Mouse (Mus musculus): ENCODE data around the gene Dpp9. TPM values are rescaled to one million over a fixed set of nuclear protein-coding genes. Genes with fewer than 3 reads are reported as not detected.
A peak's percentile ranks its signal among the peaks of the same experiment; 100 is the strongest.

Dpp9 gene
- polyA plus RNA-seq, 1 experiment from 2014 or later, result 35.1 TPM

GRCm38 (mm10) chr17:56171881-56172280 is 46.8 kb downstream of the Dpp9 start:
- Histone ChIP-seq H3K4me2 (replicated peaks) (no peak overlapping the region), H3K9ac (no peak overlapping the region), H3K36me3 (peaks cover 26% of the 10 kb centered on the region), H3K4me3 (no peak overlapping the region), H3K4me1 (peaks cover 15% of the 10 kb centered on the region), H3K27me3 (replicated peaks) (no peaks in the 10 kb centered on the region), H3K27ac (no peak overlapping the region), H3K9me3 (no peaks in the 10 kb centered on the region)
- WGBS, result 93% methylated on average over 17 of the region's 17 CpGs
- no peak for ATAC-seq (ENCODE audit: low FRiP score, low read depth)

DNA sequence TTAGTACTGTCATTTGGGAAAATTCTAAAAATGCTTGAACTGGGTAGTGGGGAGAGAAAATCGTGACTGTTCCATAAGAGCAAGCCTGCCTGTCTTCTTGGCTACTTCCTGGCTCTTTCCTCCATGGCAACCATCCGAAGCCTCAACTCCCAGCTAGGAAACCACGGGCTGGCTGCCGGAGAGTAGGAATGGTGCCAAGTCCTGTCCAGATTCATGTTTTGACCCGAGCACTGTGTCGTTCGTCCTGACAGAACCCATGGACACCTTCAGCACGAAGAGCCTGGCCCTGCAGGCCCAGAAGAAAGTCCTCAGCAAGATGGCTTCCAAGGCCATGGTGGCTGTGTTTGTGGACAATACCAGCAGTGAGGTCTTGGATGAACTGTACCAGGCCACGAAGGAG is 47.2 kb downstream of the Dpp9 start:
- no peak overlapping the region for H3K27ac ChIP-seq
- H3K9me3 ChIP-seq, result no peaks in the 10 kb centered on the region
- H3K4me2 ChIP-seq (replicated peaks), result no peak overlapping the region
- ATAC-seq (ENCODE audit: low FRiP score, low read depth), result no peak
- peaks cover 21% of the 10 kb centered on the region; the same call in 1 of the 2 replicates for H3K36me3 ChIP-seq
- 83% methylated on average over 9 of the region's 9 CpGs for WGBS
- H3K4me3 ChIP-seq, result no peak overlapping the region
- peaks cover 15% of the 10 kb centered on the region for H3K4me1 ChIP-seq
- no peak overlapping the region for H3K9ac ChIP-seq
- no peaks in the 10 kb centered on the region for H3K27me3 ChIP-seq (replicated peaks)

DNA sequence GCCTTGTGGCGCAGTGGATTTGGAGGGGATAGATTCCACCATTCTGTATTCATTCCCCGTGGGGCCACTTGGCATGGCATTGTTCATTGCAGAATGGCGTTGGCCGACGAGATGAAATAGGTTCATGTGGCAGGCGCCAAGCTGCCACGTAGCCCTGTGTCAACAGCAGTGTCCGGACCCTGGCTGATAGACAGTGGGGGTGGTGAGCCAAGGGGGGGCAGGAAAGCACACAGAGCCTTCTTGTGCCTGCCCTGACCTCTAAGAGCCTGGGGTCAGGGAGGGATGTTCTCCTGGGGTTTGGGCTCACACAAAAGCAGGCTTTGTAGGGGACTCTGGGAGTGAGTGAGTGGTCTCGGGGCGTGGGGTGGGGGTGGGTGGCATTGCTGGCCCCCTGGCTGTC is 48.1 kb downstream of the Dpp9 start:
- 0 out of 2 replicates have a peak, but pooled peaks have one; percentile 8 for ATAC-seq (ENCODE audit: low FRiP score, low read depth)
- Histone ChIP-seq H3K4me3 (no peak overlapping the region), H3K4me2 (replicated peaks) (0 out of 2 replicates have a peak overlapping the region, but pooled peaks have one; percentile 8), H3K9me3 (no peaks in the 10 kb centered on the region), H3K27ac (no peak overlapping the region), H3K27me3 (replicated peaks) (no peaks in the 10 kb centered on the region), H3K36me3 (peaks cover 15% of the 10 kb centered on the region; the same call in 1 of the 2 replicates), H3K9ac (peak overlapping the region; percentile 33; the same call in 1 of the 2 replicates), H3K4me1 (peaks cover 19% of the 10 kb centered on the region)
- WGBS, result 25% methylated on average over 10 of the region's 10 CpGs

DNA sequence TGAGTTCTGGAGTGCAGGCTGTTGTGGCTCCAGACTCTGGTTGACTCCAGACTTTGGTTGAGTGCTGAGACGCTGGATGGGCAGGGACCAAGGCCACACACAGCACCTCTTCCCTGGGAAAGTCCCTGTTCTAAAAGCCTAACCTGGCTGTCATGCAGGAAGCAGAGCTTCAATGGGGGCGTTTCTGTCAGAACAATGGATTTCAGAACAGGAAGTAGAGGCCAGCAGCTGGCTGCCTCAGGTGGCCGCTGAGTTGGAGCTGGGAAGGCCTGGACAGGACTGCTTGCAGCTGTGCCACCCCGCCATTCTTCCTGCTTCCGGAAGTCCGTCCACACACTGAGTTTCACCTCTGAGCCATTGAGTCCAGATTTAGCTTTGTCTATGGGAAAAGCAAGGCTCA is 48.9 kb downstream of the Dpp9 start:
- H3K4me2 ChIP-seq (replicated peaks), result no peak overlapping the region
- H3K36me3 ChIP-seq, result peaks cover 9% of the 10 kb centered on the region; the same call in 1 of the 2 replicates
- H3K4me1 ChIP-seq, result peaks cover 23% of the 10 kb centered on the region
- no peak for ATAC-seq (ENCODE audit: low FRiP score, low read depth)
- 66% methylated on average over 6 of the region's 6 CpGs for WGBS
- no peak overlapping the region for H3K4me3 ChIP-seq
- no peak overlapping the region for H3K9ac ChIP-seq
- H3K9me3 ChIP-seq, result no peaks in the 10 kb centered on the region
- no peaks in the 10 kb centered on the region for H3K27me3 ChIP-seq (replicated peaks)
- H3K27ac ChIP-seq, result no peak overlapping the region

GRCm38 (mm10) chr17:56165671-56166070 is 53.0 kb downstream of the Dpp9 start:
- Histone ChIP-seq H3K4me1 (peaks cover 35% of the 10 kb centered on the region), H3K4me2 (replicated peaks) (peak overlapping the region; percentile 30; the same call in 1 of the 2 replicates), H3K27me3 (replicated peaks) (no peaks in the 10 kb centered on the region), H3K27ac (no peak overlapping the region), H3K4me3 (no peak overlapping the region), H3K36me3 (no peaks in the 10 kb centered on the region), H3K9me3 (no peaks in the 10 kb centered on the region), H3K9ac (0 out of 2 replicates have a peak overlapping the region, but pooled peaks have one; percentile 35)
- ATAC-seq (ENCODE audit: low FRiP score, low read depth), result no peak
- 31% methylated on average over 11 of the region's 11 CpGs for WGBS

DNA sequence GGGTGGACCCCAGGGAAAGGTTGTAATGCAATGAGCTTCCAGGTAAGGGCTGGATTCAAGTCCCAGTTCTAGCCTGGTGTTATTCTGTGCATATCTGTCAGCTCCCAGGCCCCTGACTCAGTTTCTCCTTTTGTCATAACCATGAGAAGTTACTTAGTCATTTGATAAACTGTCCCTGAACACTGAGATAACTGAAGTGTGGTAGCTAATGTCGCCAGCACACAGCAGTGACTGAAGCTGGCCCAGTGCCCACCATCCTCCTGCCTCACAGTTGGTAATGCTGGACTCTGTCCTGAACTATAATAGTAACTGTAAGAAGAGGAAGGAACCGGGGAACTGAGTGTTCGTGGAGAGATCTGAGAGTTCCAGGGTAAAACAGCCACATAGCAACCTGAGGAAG is 54.2 kb downstream of the Dpp9 start:
- no peaks in the 10 kb centered on the region for H3K9me3 ChIP-seq
- H3K9ac ChIP-seq, result no peak overlapping the region
- H3K4me3 ChIP-seq, result no peak overlapping the region
- H3K27me3 ChIP-seq (replicated peaks), result no peaks in the 10 kb centered on the region
- peaks cover 23% of the 10 kb centered on the region for H3K4me1 ChIP-seq
- no peak for ATAC-seq (ENCODE audit: low FRiP score, low read depth)
- H3K4me2 ChIP-seq (replicated peaks), result no peak overlapping the region
- H3K36me3 ChIP-seq, result no peaks in the 10 kb centered on the region
- no peak overlapping the region for H3K27ac ChIP-seq
- WGBS, result 83% methylated on average over 3 of the region's 3 CpGs

GRCm38 (mm10) chr17:56163523-56164102 is 55.1 kb downstream of the Dpp9 start:
- H3K4me3 ChIP-seq, result no peak overlapping the region
- ATAC-seq (ENCODE audit: low FRiP score, low read depth), result no peak
- H3K9me3 ChIP-seq, result no peaks in the 10 kb centered on the region
- H3K27me3 ChIP-seq (replicated peaks), result peaks cover 6% of the 10 kb centered on the region; the same call in 1 of the 2 replicates
- 80% methylated on average over 6 of the region's 6 CpGs for WGBS
- no peak overlapping the region for H3K27ac ChIP-seq
- H3K4me1 ChIP-seq, result peaks cover 23% of the 10 kb centered on the region
- peak overlapping the region; percentile 69 for H3K4me2 ChIP-seq (replicated peaks)
- H3K9ac ChIP-seq, result no peak overlapping the region
- no peaks in the 10 kb centered on the region for H3K36me3 ChIP-seq

- WGBS, result 2% methylated on average over 30 of the region's 30 CpGs
- Histone ChIP-seq H3K9ac (peak within 1 kb of the TSS; percentile 41), H3K27ac (no peak within 1 kb of the TSS), H3K4me2 (replicated peaks) (peak within 1 kb of the TSS; percentile 69), H3K4me3 (peak within 1 kb of the TSS; percentile 39), H3K9me3 (no peaks in the 10 kb centered on the region), H3K27me3 (replicated peaks) (peaks cover 18% of the 10 kb centered on the region), H3K36me3 (no peaks in the 10 kb centered on the region), H3K4me1 (peaks cover 23% of the 10 kb centered on the region)
- peak; percentile 95 for ATAC-seq (ENCODE audit: low FRiP score, low read depth)
Observed at GRCm38 (mm10) chr17:56162231-56162774, 56.4 kb downstream of the Dpp9 start, which contains the start of gene Tnfaip8l1. TSS of gene Tnfaip8l1 (plus strand) at chr17:56162477.

DNA sequence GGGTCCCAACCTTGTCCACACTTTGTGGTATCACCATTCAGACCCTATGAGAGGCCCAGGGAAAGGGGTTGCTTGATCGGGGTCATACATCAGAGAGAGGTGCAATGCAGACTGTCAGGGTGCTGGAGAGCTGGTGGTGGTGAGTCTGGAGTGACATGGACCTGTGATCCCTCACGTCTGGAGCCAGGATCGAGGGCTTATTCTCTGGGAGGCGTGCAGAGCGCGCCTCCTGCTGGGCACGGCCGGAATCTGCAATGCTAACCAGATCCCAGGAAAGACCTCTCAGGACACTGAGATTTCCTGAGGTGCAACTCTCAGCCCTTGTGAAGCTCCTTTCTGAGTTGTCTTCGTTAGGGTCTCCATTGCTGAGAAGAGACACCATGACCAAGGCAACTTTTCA is 59.0 kb downstream of the Dpp9 start:
- H3K9me3 ChIP-seq, result no peaks in the 10 kb centered on the region
- no peak overlapping the region for H3K27ac ChIP-seq
- no peak for ATAC-seq (ENCODE audit: low FRiP score, low read depth)
- 4% methylated on average over 9 of the region's 9 CpGs for WGBS
- no peak overlapping the region for H3K4me2 ChIP-seq (replicated peaks)
- H3K9ac ChIP-seq, result 0 out of 2 replicates have a peak overlapping the region, but pooled peaks have one; percentile 13
- H3K4me1 ChIP-seq, result peaks cover 16% of the 10 kb centered on the region
- H3K27me3 ChIP-seq (replicated peaks), result peaks cover 31% of the 10 kb centered on the region
- no peak overlapping the region for H3K4me3 ChIP-seq
- H3K36me3 ChIP-seq, result no peaks in the 10 kb centered on the region

DNA sequence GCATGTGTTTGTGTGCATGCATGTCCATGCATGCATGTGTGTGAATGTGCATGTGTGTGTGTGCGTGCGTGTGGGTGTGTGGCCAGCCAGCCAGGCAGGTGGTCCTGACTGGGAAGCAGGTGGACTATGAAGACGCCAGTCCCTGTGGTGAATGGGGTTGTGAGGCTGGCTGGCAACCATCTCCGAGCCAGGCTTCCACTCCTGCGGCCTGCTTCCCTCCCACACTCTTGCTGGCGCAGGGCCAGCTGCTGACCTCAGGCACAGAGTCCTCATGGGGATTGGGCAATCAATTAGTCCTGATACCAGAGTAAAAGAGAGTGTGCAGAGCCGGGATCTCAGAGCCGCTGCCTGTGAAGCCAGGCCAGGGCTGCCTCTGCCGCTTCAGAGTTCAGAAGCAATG is 65.1 kb downstream of the Dpp9 start:
- Histone ChIP-seq H3K4me2 (replicated peaks) (peak overlapping the region; percentile 16; the same call in 1 of the 2 replicates), H3K27ac (no peak overlapping the region; the same call in 1 of the 2 replicates), H3K4me3 (no peak overlapping the region), H3K4me1 (peaks cover 19% of the 10 kb centered on the region), H3K27me3 (replicated peaks) (peaks cover 54% of the 10 kb centered on the region), H3K9ac (no peak overlapping the region), H3K9me3 (no peaks in the 10 kb centered on the region), H3K36me3 (no peaks in the 10 kb centered on the region)
- ATAC-seq (ENCODE audit: low FRiP score, low read depth), result peak; percentile 54; the same call in 1 of the 2 replicates
- 36% methylated on average over 9 of the region's 9 CpGs for WGBS

DNA sequence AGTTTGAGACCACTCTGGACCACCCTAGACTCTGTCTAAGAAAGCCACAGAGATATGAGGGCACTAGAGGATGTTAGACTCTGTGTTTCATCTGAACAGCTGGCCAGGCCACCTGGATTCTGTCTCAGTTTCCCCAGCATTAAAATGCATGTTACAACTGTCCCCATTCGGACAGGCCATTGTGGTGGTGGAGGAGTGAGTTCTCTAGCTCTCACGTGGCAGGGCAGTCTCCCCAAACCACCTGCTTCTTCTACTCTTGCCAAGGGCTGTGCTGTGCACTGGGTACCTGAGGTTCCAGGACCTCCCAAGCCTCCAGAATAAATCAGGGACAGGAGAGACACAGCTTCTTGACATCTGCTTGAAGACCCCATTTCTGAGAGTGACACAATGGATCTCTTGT is 68.8 kb downstream of the Dpp9 start:
- 32% methylated on average over 2 of the region's 2 CpGs for WGBS
- Histone ChIP-seq H3K4me1 (peaks cover 27% of the 10 kb centered on the region), H3K27ac (no peak overlapping the region), H3K4me2 (replicated peaks) (no peak overlapping the region), H3K4me3 (no peak overlapping the region), H3K9ac (no peak overlapping the region), H3K9me3 (no peaks in the 10 kb centered on the region), H3K36me3 (no peaks in the 10 kb centered on the region), H3K27me3 (replicated peaks) (peaks cover 55% of the 10 kb centered on the region)
- no peak for ATAC-seq (ENCODE audit: low FRiP score, low read depth)

- Histone ChIP-seq H3K9me3 (no peaks in the 10 kb centered on the region), H3K4me2 (replicated peaks) (peak overlapping the region; percentile 59), H3K9ac (peak overlapping the region; percentile 64), H3K27ac (no peak overlapping the region), H3K36me3 (no peaks in the 10 kb centered on the region), H3K4me3 (peak overlapping the region; percentile 28), H3K4me1 (peaks cover 22% of the 10 kb centered on the region), H3K27me3 (replicated peaks) (peaks cover 57% of the 10 kb centered on the region)
- 1% methylated on average over 30 of the region's 30 CpGs for WGBS
- ATAC-seq (ENCODE audit: low FRiP score, low read depth), result peak; percentile 21; the same call in 1 of the 2 replicates
Observed at GRCm38 (mm10) chr17:56148790-56149618, 69.7 kb downstream of the Dpp9 start.
